Mouse (Mus musculus): Measurements from ENCODE around the gene Olfr523.

DNA sequence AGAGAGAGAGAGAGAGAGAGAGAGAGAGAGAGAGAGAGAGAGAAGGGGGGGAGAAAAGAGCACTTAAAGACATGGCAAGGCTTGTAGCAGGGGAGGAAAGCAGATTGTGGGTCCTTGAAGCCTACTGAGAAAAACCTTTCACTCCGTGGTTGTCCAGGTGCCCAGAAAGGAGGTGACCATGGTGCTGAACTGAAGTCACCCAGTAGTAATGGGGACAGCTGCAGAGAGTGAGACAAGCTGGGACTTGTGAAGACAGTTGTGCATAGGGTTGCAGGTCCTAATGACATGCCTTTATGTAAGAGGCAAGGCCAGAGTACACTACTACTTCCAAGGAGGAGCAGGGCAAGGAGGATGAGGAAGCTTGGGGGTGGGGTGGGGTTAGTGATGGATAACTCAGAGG, 46.3 kb downstream of the Olfr523 start:
- TF ChIP-seq POLR2A (IDR thresholded peaks at IDR 0.05; ENCODE audit: low read depth, low read length) (no peak), CTCF (IDR thresholded peaks at IDR 0.05; ENCODE audit: extremely low read depth, insufficient read length, insufficient replicate concordance, low read depth, low read length) (no peak)

Measured in small intestine, adult 2 months (tissue).